Mouse (Mus musculus): ENCODE data around the gene Atg4d. TPM values are rescaled to one million over a fixed set of nuclear protein-coding genes. Genes with fewer than 3 reads are reported as not detected.

Atg4d gene
- total and polyA plus RNA-seq, 3 experiments: 83.9 to 99.7 TPM; not detected in 1

- DNase-seq (ENCODE audit: low read depth, low spot score): peak; percentile 90
- no peaks in the 10 kb centered on the region for H3K79me2 ChIP-seq (ENCODE audit: control insufficient read depth, insufficient read depth, low read length, poor library complexity)
- no peak overlapping the region for H3K27ac ChIP-seq (ENCODE audit: control insufficient read depth, low read depth, low read length)
- H3K36me3 ChIP-seq (ENCODE audit: control insufficient read depth in 1 of 2, insufficient read depth in 2 of 2, low read length in 2 of 2): peaks cover 0 to 17% of the 10 kb centered on the region in 2 experiments; a peak in 2 of 4 replicates
- TF ChIP-seq JUND (IDR thresholded peaks at IDR 0.05; ENCODE audit: low read depth, low read length) (no peak), EP300 (IDR thresholded peaks at IDR 0.05; ENCODE audit: low read depth in 1 of 2, low read length in 2 of 2) (no peak), USF1 (IDR thresholded peaks at IDR 0.05; ENCODE audit: low read depth, low read length) (no peak), CTCF (IDR thresholded peaks at IDR 0.05 in 2 of 3, conservative IDR thresholded peaks at IDR 0.05 in 1 of 3; ENCODE audit: control insufficient read depth in 1 of 3, insufficient read depth in 1 of 3, low read depth in 2 of 3, low read length in 3 of 3, poor library complexity in 1 of 3, severe bottlenecking in 1 of 3) (peak in 1 of 3 experiments; percentile 57; a peak in 3 of 6 replicates)
- no peaks in the 10 kb centered on the region for H3K27me3 ChIP-seq (ENCODE audit: control insufficient read depth in 1 of 2, insufficient read depth in 2 of 2, low read length in 2 of 2)
- H3K4me1 ChIP-seq (ENCODE audit: control insufficient read depth in 1 of 2, insufficient read depth in 2 of 2, low read length in 2 of 2): peaks cover 2 to 13% of the 10 kb centered on the region in 2 experiments; a peak in 3 of 4 replicates
- no peak overlapping the region for H3K9ac ChIP-seq (ENCODE audit: control insufficient read depth, low read depth, low read length, poor library complexity, severe bottlenecking)
- H3K9me3 ChIP-seq (replicated peaks; ENCODE audit: insufficient read depth, low read length): no peaks in the 10 kb centered on the region
- H3K4me3 ChIP-seq (ENCODE audit: control insufficient read depth in 1 of 2, insufficient read depth in 1 of 2, low read depth in 2 of 2, low read length in 2 of 2): no peak overlapping the region
These were observed 45.3 kb upstream of the Atg4d start for GRCm38 (mm10) chr9:21219820-21220219.

GRCm38 (mm10) chr9:21220490-21221382 is 44.4 kb upstream of the Atg4d start:
- TF ChIP-seq CHD2 (IDR thresholded peaks at IDR 0.05; ENCODE audit: low read length): no peak
- TF ChIP-seq MAX (IDR thresholded peaks at IDR 0.05; ENCODE audit: low read length): no peak
- TF ChIP-seq TAL1 (IDR thresholded peaks at IDR 0.05; ENCODE audit: low read length): peak; percentile 77
- peak in 1 of 2 experiments; percentile 78; a peak in 2 of 4 replicates for TF ChIP-seq USF2 (IDR thresholded peaks at IDR 0.05; ENCODE audit: borderline replicate concordance in 1 of 2, insufficient read depth in 1 of 2, low read depth in 1 of 2, low read length in 2 of 2)
- no peak for TF ChIP-seq MEF2A (IDR thresholded peaks at IDR 0.05; ENCODE audit: extremely low read depth, insufficient replicate concordance, low read depth, low read length, poor library complexity, severe bottlenecking)
- no peak for TF ChIP-seq TCF12 (IDR thresholded peaks at IDR 0.05; ENCODE audit: low read depth, low read length)
- TF ChIP-seq NELFE (IDR thresholded peaks at IDR 0.05; ENCODE audit: low read depth, low read length): no peak
- TF ChIP-seq UBTF (IDR thresholded peaks at IDR 0.05; ENCODE audit: borderline replicate concordance, insufficient read depth, low read depth, low read length): peak; percentile 96; the same call in 1 of the 2 replicates
- TF ChIP-seq TBP (IDR thresholded peaks at IDR 0.05; ENCODE audit: low read depth, low read length): peak; percentile 88
- peak; percentile 96 for TF ChIP-seq GATA1 (IDR thresholded peaks at IDR 0.05; ENCODE audit: low read depth, low read length)
- peak in 2 of 3 experiments; percentile 100; a peak in 4 of 6 replicates for TF ChIP-seq CTCF (IDR thresholded peaks at IDR 0.05 in 2 of 3, conservative IDR thresholded peaks at IDR 0.05 in 1 of 3; ENCODE audit: control insufficient read depth in 1 of 3, insufficient read depth in 1 of 3, low read depth in 2 of 3, low read length in 3 of 3, poor library complexity in 1 of 3, severe bottlenecking in 1 of 3)
- TF ChIP-seq SMC3 (IDR thresholded peaks at IDR 0.05; ENCODE audit: low read depth, low read length): no peak
- no peak for TF ChIP-seq JUND (IDR thresholded peaks at IDR 0.05; ENCODE audit: low read depth, low read length)
- no peak for TF ChIP-seq KAT2A (conservative IDR thresholded peaks at IDR 0.05; ENCODE audit: low read depth, low read length)
- TF ChIP-seq POLR2AphosphoS5 (IDR thresholded peaks at IDR 0.05; ENCODE audit: borderline replicate concordance, low read depth, low read length): peak; percentile 88; the same call in 1 of the 2 replicates
- TF ChIP-seq POLR2A (IDR thresholded peaks at IDR 0.05; ENCODE audit: control insufficient read depth in 1 of 2, insufficient read depth in 1 of 2, low read depth in 1 of 2, low read length in 2 of 2, poor library complexity in 1 of 2): peak; percentile 73 to 85; a peak in 3 of 4 replicates
- Histone ChIP-seq H3K36me3 (ENCODE audit: control insufficient read depth in 1 of 2, insufficient read depth in 2 of 2, low read length in 2 of 2) (peaks cover 0 to 20% of the 10 kb centered on the region in 2 experiments; a peak in 2 of 4 replicates), H3K27ac (ENCODE audit: control insufficient read depth, low read depth, low read length) (peak overlapping the region; percentile 83), H3K79me2 (ENCODE audit: control insufficient read depth, insufficient read depth, low read length, poor library complexity) (no peaks in the 10 kb centered on the region), H3K9me3 (replicated peaks; ENCODE audit: insufficient read depth, low read length) (no peaks in the 10 kb centered on the region), H3K4me1 (ENCODE audit: control insufficient read depth in 1 of 2, insufficient read depth in 2 of 2, low read length in 2 of 2) (peaks cover 2 to 19% of the 10 kb centered on the region in 2 experiments; a peak in 3 of 4 replicates), H3K4me3 (ENCODE audit: control insufficient read depth in 1 of 2, insufficient read depth in 1 of 2, low read depth in 2 of 2, low read length in 2 of 2) (peak overlapping the region; percentile 47 to 63), H3K9ac (ENCODE audit: control insufficient read depth, low read depth, low read length, poor library complexity, severe bottlenecking) (peak overlapping the region; percentile 70), H3K27me3 (ENCODE audit: control insufficient read depth in 1 of 2, insufficient read depth in 2 of 2, low read length in 2 of 2) (no peaks in the 10 kb centered on the region)
- peak; percentile 100 for DNase-seq (ENCODE audit: low read depth, low spot score)
